Mouse (Mus musculus) splenic B cell, adult 2 months (primary cell): ENCODE measurements around the gene Gusb.

Experiments used
- DNase-seq: peaks from one replicate; pipeline ENCODE4 v3.0.0-alpha.2; 2011; ENCODE audit warnings: low read depth, low spot score
- H3K27me3 ChIP-seq: 2 replicates; pipeline ENCODE4 v1.6.1; 2012; ENCODE audit warnings: mild to moderate bottlenecking, low read length, moderate library complexity, mixed read lengths; ENCODE audit not compliant: control insufficient read depth, poor library complexity, insufficient read depth, severe bottlenecking
- H3K36me3 ChIP-seq: 2 replicates; pipeline ENCODE4 v1.6.1; 2012; ENCODE audit warnings: mild to moderate bottlenecking, low read length, moderate library complexity, mixed read lengths; ENCODE audit not compliant: control insufficient read depth, poor library complexity, insufficient read depth, severe bottlenecking

Gusb gene

DNA sequence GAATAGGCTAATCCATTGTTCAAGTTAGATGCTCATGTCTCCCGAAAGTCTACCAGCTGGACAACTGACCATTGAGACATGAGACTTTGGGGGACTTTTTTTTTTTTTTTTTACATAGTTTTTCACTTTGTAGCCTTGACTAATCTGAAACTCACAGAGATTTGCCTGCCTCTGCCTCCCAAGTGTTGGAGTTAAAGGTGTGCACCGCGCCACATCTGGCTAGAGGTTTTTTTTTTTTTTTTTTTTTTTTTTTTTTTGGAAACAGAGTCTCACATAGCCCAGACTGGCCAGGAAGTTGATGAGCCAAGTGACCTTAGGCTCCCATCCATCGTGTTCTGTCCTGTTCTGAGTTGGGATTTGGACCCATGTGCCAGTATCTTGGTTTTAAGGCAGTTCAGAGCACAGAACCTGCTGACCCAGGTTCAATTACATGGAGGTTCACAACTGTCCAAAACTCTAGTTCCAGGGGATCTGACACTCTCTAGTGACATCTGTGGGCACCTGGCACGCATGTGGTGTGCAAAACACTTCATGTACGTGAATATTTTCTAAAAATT lies 5.3 kb upstream of the Gusb start:
- Histone ChIP-seq H3K27me3 (no peaks in the 10 kb centered on the region), H3K36me3 (peaks cover 1% of the 10 kb centered on the region; the same call in 1 of the 2 replicates)
- no peak for DNase-seq

DNA sequence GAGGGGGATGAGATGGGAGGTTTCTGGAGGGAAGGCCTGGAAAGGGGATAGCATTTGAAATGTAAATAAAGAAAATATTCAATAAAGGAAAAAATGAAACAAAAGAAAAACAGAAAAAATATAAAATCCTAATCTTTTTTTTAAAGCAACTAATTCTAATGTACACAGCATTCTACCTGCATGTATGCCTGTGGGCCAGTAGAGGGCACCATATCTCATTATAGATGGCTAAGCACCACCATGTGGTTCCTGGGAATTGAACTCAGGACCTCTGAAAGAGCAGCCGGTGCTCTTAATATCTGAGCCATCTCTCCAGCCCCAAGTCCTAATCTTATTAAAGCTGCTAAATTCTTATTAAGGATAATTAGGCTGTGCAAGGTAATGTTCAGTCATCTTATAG lies 4.5 kb upstream of the Gusb start:
- DNase-seq = peak; percentile 62
- Histone ChIP-seq H3K27me3 (no peaks in the 10 kb centered on the region), H3K36me3 (peaks cover 1% of the 10 kb centered on the region; the same call in 1 of the 2 replicates)

DNA sequence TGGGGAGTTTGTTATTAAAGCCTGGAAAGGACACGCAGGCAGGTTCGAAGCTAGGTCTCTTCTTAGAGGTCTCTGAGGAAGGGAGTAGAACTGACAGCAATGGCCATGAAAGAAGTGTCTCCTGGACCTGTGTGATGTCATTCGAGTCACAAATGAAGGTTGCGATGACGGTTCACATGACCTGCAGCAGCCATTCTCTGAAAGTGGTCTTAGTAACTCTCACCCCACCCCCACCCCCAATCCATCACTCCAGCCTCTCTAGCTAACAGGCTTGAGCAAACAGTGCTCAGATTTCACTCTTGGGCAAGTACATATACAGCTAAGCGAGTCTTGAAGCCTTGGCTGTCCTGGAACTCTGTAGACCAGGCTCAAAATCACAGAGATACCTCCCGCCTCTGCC lies 380 bp upstream of the Gusb start:
- Histone ChIP-seq H3K36me3 (peaks cover 1% of the 10 kb centered on the region), H3K27me3 (no peaks in the 10 kb centered on the region)
- no peak for DNase-seq

DNA sequence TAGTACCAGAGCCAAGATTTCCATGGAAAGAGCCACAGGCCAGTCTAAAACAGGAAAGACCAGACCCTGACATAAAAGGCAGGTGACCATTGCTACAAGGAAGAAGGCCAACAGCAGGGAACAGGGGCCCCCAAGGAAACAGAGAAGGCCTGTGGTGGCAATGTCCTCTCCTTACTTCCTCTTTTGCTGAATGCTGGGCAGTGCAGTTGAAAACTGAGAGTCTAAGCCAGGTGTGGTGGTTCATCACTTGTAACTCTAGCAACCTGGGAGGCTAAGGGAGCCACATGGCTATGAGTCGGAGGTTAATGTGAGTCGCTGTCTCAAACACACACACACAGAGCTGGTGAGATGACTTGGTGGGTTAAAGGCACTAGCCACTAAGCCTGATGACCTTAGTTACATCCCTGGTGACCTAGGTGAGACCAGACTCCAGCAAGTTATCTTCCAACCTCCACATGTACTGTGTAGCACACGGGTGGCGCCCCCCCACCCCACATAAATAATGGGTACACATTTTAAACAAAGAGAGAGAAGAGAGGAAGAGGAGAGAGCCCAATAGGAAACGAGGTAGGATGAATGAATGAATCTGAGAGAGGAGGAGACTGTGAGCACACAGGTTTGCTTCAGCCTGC lies 1.4 kb downstream of the Gusb start:
- DNase-seq = peak; percentile 60
- H3K27me3 ChIP-seq = no peaks in the 10 kb centered on the region
- peaks cover 5% of the 10 kb centered on the region for H3K36me3 ChIP-seq

DNA sequence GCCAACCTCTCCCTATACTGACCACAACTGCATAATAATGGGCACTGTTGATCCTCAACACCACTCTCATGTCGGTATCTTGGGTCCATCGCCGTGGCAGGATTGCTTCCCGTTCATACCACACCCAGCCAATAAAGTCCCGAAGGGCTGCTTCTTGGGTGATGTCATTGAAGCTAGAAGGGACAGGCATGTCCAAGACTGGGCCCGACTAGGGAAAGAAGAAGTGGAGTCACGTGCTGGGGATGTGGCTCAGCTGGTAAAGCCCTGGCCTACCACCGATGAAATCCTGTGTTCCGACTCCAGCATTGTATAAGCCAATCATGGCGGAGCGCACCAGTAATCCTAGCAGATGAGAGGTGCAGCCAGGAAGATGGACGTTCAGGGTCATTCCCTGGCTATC lies 2.1 kb downstream of the Gusb start:
- Histone ChIP-seq H3K27me3 (no peaks in the 10 kb centered on the region), H3K36me3 (peaks cover 5% of the 10 kb centered on the region)
- no peak for DNase-seq

DNA sequence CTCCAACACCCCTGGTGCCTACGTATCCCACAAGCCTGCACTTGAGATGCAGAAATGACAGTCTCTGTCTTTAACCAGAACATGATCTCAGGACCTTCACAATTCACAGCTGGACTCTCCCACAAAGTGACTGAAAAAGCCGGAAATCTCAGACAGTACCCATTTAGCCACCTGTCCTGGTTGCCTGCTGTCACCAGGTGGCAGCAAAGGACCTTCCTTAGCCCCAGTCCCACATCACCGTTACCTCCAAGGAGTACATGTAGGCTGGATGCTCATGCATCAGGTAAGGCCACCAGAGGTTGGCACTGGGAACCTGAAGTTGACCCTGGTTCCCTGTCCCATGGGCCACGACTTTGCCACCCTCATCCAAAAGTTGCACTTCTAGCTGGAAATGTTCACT lies 3.8 kb downstream of the Gusb start:
- Histone ChIP-seq H3K36me3 (peaks cover 5% of the 10 kb centered on the region), H3K27me3 (no peaks in the 10 kb centered on the region)
- DNase-seq = peak; percentile 86

DNA sequence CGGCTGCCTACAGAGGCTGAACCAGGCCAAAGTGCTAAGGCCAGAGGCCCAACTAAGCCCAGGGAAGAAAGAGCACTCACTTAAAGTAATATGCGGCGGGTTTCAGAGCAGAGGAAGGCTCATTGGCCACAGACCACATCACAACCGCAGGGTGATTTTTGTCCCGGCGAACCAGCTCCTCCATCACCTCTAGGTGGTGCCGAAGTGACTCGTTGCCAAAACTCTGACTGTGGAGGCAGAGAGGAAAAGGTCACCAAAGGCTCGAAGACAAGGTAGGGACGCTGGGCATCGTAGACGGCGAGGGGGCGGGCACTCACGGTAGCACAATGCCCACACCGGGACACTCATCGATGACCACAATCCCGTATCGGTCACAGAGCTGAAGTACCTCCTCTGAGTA lies 5.1 kb downstream of the Gusb start:
- H3K27me3 ChIP-seq = no peaks in the 10 kb centered on the region
- H3K36me3 ChIP-seq = peaks cover 5% of the 10 kb centered on the region
- no peak for DNase-seq

DNA sequence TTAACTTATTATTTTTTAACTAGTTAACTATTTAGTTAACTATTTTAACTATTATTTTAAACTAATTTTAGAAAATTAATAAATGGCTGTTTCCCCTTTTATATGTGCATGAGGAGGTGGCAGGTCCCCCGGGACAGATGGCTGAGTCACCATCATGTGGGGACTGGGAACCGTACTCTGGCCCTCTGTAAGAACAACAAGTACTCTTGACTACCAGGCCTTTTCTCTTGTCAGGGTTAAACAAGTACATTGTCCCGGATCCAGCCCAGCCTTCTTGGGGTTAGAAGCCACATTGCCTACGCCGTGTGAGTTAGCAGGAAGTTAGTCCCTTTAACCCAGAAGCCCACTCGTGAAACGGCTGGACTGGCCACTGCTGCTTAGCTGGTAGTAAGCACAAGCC lies 7.9 kb downstream of the Gusb start:
- Histone ChIP-seq H3K36me3 (peaks cover 5% of the 10 kb centered on the region), H3K27me3 (no peaks in the 10 kb centered on the region)
- no peak for DNase-seq

DNA sequence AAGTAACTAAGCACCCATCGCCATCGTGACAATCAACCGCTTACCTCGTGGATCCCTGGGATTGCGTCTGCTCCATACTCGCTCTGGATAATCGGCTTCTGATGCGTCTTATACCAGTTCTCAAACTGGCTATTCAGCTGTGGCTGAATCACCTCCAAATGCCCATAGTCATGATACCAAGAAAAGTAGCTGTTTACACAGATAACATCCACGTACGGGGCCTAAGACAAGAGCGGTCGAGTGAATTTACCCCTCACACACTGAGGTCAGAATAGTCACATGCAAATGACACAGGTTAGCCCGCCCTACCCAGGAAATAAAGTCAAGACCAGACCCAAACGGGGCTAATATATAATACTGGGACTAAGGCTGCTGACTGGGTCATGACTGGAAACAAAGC lies 9.5 kb downstream of the Gusb start:
- DNase-seq = no peak
- Histone ChIP-seq H3K27me3 (no peaks in the 10 kb centered on the region), H3K36me3 (peaks cover 5% of the 10 kb centered on the region)

DNA sequence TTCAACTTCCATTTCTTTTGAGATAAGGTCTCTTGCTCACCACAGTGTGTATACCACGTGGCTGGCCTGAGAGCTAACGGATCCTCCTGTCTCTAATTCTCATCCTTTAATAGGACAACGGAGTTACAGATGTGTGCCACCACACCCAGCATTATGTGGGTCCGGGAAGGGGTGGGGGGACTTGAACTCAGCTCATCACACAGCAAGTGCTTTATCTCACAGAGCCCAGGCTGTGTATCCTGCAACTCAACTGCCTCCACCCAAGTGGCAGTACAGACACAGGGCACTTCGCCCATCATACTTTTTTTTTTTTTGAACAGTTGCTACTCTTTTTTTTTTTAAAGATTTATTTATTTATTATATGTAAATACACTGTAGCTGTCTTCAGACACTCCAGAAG lies 11.0 kb downstream of the Gusb start:
- no peaks in the 10 kb centered on the region for H3K27me3 ChIP-seq
- H3K36me3 ChIP-seq = peaks cover 2% of the 10 kb centered on the region; the same call in 1 of the 2 replicates
- DNase-seq = no peak

DNA sequence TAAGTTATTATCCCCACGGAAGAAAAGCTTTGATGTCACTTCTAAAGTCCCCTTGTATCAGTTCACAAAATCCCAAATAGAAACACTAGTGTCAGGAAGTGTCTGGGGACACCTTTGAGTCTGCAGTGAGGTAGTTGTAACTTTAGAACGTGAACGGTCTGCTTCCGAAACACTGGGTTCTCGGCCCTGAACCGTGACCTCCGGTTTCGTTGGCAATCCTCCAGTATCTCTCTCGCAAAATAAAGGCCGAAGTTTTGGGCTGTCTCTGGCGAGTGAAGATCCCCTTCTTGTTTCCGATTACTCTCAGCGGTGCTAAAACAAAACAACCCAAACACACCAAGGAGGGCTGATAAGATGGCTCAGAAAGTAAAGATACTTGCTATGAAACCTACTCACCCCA lies 13.5 kb downstream of the Gusb start:
- DNase-seq = no peak

DNA sequence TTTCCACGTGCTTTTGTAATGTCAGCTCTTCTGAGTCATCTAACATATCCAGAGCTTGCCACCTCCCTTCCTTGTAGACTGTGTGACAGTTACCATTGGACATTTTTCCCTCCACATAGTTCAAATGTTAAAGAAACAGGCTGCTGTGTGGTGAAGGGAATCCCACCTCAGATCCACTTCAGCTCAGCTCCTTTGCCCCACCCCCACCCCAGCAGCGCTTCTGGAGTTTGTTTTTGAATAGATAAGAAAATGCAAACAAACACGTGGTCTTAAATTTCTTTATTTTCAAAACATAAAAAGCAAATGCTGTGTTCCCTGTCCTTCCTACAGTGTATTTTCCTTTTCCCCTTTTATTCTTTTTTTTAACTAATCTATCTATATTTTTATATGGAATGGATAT lies 22.6 kb downstream of the Gusb start:
- Histone ChIP-seq H3K36me3 (no peaks in the 10 kb centered on the region), H3K27me3 (no peaks in the 10 kb centered on the region)
- no peak for DNase-seq

More for the DNA sequence above, 13.5 kb downstream of the Gusb start:
- peaks cover 2% of the 10 kb centered on the region; the same call in 1 of the 2 replicates for H3K36me3 ChIP-seq
- no peaks in the 10 kb centered on the region for H3K27me3 ChIP-seq

DNA sequence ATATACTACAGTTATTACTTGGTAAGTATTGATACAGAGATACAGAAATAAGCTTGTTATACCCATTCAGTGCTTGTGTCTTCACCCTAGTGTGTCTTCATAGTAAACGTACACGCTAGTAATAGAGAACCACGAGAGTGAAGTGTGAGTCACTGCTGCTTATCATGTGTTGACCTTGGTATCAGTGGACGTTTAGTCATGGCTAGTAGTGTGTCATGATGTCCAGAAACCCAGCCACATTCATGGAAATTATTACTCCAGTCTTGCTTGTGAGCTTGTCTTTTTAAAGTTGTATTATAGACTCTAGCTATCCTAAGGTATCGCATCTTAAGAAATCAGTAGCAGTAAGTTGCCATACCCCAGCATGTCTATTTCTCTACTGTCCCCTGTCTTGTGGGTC lies 24.2 kb downstream of the Gusb start:
- Histone ChIP-seq H3K36me3 (no peaks in the 10 kb centered on the region), H3K27me3 (no peaks in the 10 kb centered on the region)
- DNase-seq = no peak

DNA sequence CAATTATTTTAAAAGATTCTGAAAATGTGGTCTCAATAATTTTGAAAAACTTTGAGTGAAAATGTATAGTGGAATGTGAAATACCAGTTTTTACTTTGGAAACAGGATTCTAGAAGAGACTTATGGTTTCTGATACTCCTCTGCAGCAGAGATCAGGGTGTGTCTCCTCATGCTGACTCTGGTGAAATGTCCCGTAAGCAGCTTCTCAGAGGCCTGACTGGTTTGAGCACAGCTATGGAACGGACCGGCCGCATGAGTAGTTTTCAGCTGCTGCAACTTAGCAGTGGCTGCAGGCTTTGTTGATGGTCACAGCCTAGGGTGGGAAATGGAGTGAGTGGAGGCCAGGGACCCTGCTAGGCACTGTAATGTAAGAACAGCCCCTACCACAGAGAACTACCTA lies 25.1 kb downstream of the Gusb start:
- no peak for DNase-seq
- no peaks in the 10 kb centered on the region for H3K36me3 ChIP-seq
- no peaks in the 10 kb centered on the region for H3K27me3 ChIP-seq

DNA sequence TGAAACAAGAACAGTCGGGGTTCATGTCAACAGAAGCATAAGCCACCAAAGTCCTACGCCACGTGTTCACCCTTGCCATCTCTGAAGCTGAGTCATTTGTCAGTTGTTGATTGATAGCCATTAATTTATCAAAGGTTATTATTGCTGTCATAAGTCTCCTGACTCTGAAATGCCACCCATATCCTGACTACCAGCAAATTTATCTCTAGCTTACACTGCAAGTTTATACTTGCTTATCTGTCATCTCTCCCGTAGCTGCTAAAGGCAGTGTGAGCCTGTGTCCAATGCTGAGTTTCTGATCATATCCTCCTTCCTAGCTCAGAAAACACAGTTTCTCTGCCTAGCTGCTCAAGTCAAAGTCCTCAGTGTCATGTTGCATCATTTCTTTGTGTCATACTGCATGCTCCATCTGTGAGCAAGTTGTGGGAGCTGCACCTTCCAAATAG lies 28.0 kb downstream of the Gusb start:
- no peak for DNase-seq
- H3K27me3 ChIP-seq = no peaks in the 10 kb centered on the region
- peaks cover 2% of the 10 kb centered on the region; the same call in 1 of the 2 replicates for H3K36me3 ChIP-seq

DNA sequence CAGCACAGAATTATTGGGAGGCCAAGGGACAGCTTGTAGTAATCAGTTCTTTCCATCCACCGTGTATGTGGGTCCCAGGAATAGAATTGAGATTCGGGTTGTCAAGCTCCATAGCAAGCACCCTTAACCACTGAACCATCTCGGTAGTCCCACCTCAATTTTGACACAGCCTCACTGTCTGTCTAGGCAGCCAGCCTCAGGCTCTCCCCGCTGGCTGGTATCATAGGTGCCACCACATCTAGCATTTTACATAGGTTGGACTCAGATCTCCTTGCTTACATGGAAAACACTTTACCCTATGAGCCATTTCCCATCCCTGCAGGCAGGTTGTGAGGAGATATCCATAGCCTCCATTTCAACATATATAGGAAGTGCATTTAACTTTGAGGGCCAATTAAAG lies 28.5 kb downstream of the Gusb start:
- H3K27me3 ChIP-seq = no peaks in the 10 kb centered on the region
- H3K36me3 ChIP-seq = peaks cover 2% of the 10 kb centered on the region; the same call in 1 of the 2 replicates
- DNase-seq = no peak
